Mouse (Mus musculus): ENCODE data around the gene Dpp9.

Dpp9 gene

DNA sequence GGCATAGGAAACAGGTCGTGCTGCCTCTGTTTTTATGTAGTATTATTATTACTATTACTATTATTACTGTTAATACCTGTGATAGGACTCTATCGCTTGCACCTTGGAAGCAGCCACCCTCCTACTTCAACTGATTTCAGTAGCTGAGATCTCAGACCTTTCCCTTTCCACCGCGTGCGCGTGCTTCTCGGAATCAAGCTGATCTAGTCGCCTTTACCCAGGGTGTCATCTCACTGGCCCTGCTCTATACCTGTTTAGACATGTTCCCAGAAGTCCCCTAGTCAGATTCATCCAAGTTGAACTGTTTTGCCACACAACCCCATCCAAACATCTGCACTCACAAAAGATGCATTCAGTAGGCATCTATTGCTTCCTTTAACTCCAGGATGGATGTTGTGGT lies 14.7 kb upstream of the Dpp9 start:
- DNase-seq (ENCODE audit: inconsistent age in 2 of 2, low spot score in 1 of 2) = no peak

DNA sequence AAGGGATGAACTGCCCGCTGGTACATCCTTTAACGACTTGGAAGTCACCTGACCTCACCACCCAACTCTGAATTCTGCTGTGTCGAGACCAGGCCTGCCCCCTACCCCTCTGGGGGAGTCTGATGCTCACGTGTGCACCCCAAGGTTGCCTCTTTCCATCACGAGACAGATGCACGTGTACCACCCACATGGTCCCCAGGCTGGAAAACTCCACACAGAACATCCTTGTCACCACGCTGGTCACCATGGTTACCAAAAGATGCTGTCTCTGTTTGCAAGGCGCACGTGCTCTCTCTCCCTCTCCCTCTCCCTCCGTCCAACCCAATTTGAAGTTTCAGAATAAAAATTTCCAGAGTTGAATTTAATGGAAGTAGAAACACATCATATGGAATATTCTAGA lies 11.2 kb upstream of the Dpp9 start:
- DNase-seq (ENCODE audit: inconsistent age in 2 of 2, low spot score in 1 of 2) = no peak

DNA sequence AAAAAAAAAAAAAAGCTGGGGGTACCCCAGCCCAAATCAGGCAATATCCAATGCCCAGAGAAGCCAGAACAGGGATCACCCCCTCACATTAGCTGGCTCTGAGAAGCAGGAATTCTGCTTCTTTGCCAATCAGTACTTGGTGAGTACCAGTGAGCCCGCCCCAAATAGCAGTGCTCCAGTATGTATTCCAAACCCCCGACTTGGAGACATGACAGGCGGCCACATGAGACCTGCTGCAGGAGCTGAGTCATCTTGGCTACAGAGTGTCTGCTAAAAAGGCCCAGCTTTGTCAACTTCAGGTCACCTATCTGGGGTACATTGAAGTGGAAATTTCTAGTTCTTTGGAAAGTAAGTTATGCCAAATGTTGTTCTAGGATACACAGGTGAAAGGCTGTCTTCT lies 7.9 kb upstream of the Dpp9 start:
- no peak for DNase-seq (ENCODE audit: inconsistent age in 2 of 2, low spot score in 1 of 2)

DNA sequence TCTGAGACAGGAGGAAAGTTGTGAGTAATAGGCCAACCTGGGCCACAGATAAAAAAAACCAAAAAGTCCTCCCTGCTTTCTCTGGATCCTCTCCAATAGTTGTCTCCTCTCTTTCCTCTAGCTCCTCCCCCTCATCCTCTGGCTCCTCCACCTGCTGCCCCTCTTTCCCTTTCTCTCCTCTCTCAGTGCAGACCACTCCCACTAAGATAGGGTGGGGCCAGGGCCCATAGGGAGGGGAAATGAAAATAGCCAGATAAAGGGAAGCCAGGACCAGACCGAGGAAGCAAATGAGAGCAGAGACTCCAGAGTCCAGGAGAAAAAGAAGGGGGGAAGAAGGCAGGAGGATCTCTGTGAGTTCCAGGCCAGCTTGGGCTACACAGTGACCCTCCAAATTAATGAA lies 6.2 kb upstream of the Dpp9 start:
- DNase-seq (ENCODE audit: inconsistent age in 2 of 2, low spot score in 1 of 2) = no peak

DNA sequence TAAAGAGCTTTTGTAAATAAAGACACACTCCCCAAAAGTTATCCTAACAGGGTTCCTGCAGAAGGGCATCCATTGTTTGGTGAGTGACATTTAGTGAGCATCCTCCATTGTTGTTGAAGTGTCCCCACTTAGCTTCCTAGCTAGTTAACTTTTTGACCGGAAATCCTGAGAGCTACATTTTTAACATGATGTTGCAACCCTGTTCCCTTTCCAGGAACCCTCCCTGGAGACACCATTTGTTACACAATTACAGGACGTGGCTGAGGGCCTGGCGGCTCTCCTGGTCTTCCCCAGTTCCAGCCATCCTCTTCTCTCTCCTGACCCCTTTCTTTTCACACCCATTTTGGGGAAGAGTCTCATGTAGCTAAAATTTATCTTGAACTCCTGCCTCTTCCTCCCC lies 1.1 kb upstream of the Dpp9 start:
- DNase-seq (ENCODE audit: inconsistent age in 2 of 2, low spot score in 1 of 2) = peak; percentile 40 to 80

DNA sequence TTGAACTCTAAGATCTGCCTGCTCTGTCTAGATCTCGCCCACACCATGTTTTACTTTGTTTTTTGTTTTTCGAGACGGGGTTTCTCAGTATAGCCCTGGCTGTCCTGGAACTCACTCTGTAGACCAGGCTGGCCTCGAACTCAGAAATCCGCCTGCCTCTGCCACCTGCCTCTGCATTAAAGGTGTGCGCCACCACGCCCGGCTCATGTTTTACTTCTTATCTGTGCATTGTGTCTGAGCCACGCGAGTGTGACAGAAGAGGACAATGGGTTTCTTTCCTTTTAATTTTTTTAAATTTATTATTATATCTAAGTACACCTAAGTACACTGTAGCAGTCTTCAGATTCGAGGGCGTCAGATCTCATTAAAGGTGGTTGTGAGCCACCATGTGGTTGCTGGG lies 546 bp upstream of the Dpp9 start:
- no peak for DNase-seq (ENCODE audit: inconsistent age in 2 of 2, low spot score in 1 of 2)

DNA sequence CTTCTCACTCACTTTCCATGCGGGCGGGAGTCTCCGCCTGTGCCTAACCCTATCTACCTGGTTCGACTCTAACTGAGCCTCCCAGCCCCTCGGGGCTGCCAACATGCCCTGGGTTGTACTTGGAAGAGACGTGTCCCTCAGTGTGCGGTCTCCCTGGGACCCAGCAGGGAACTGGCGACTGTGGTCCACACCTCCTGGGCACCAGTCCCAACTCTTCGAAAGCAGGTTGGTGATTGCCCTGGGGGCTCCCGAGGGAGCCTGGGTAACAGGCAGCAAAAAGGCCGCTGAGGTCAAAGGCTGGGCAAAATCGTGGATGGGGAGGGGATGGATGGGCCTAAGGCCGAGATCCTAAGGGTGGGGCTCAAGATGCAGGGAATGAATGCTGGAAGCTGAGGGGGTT lies 1.0 kb downstream of the Dpp9 start:
- peak in 1 of 2 experiments; percentile 63 for DNase-seq (ENCODE audit: inconsistent age in 2 of 2, low spot score in 1 of 2)

DNA sequence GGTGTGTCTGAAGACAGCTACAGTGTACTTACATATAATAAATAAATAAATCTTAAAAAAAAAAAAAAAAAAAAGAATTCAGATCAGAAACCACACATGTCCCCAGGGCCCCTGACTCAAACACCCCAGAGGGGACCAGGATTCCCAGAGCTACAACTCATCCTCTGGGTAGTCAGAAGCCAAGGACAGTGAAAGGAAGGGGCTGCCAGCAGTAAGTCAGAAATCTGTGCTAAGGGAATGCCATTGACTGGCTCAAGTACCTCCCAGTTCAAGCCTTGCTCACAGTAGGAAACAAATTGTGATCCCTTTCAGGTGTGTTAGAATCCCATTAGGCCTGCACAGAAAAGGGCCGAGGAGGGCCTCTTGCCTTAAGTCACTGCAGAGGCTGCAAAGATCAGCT lies 4.5 kb downstream of the Dpp9 start:
- peak in 1 of 2 experiments; percentile 63 for DNase-seq (ENCODE audit: inconsistent age in 2 of 2, low spot score in 1 of 2)

DNA sequence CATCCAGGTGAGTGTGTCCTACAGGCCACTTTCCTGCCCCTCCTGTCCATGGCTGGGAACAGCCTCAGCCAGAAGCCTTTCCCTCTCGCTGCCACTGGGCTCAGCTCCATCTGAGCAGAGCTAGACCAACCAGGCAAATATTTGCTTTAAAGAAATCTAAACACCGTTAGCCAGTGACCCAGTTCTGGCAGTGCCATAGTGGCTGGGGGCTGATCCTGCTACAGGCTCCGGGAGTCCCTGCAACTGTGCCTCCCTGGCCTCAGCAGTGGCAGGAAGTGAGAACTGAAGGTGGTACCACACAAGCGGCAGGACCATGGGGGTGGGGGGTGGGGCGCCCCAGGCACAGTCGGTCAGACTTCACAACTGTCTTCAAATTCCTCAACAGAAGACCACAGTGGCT lies 6.0 kb downstream of the Dpp9 start:
- no peak for DNase-seq (ENCODE audit: inconsistent age in 2 of 2, low spot score in 1 of 2)

DNA sequence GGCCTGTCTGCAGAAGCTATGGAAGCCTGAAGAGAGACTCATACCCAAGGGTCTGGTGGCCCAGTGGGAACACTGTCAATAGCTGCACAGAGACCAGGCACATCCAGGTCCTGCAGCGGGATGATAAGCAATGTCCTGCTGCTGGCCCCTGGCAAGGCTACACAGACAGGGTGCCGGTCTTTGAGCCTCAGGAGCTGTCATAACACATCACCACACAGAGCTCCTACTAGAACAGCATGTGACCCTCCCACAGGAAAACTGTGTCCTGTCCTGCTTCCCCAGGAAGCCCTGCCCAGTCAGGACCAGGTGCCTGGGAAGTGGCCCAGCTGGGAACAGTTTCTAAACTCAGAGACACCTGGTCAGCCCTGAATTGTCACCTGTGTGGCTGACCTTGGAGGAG lies 7.6 kb downstream of the Dpp9 start:
- DNase-seq (ENCODE audit: inconsistent age in 2 of 2, low spot score in 1 of 2) = no peak

DNA sequence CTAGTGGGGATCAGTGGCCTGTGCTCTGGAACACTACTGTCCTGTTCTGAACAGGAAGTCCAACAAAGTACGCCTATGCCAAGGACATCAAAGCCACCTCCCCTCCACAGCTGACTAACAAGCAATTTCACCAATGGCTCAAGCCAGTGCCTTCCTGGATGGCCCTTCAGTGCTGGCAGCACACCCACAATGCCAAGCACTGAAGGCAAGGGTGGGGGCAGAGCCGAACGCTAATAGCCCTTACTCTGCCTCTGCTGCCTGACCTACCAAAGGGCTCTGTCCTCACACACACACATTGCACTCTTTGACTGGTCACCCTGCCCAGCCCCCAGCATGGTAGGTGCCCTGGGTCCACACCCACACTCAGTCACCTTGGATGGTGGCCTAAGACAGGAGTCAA lies 9.9 kb downstream of the Dpp9 start:
- no peak for DNase-seq (ENCODE audit: inconsistent age in 2 of 2, low spot score in 1 of 2)

DNA sequence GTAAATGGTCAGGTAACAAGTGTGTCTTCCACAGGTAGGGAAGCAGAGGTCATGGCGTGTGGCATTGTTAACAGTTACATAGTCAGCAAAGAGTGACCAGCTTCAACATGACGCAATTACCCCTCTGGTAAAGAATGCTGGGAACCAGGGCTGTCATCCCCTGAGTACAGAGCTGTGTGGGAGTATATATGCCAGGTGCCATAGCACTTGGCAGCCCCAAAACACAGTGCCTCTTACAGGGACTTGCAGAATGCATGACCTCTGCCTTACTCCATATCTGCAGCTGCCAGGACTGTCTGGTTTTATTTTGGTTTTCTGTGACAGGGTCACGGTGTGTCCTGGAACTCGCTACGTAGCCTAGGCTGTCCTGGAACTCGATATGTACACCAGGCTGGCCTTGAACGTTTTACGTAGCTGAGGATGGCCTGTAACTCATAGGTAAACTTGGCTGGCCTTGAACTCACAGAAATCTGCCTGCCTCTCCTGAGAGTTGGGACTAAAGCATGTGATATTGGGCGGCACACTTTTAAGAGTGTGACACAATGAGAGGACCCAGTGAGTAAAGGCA lies 10.7 kb downstream of the Dpp9 start:
- DNase-seq (ENCODE audit: inconsistent age in 2 of 2, low spot score in 1 of 2) = no peak

DNA sequence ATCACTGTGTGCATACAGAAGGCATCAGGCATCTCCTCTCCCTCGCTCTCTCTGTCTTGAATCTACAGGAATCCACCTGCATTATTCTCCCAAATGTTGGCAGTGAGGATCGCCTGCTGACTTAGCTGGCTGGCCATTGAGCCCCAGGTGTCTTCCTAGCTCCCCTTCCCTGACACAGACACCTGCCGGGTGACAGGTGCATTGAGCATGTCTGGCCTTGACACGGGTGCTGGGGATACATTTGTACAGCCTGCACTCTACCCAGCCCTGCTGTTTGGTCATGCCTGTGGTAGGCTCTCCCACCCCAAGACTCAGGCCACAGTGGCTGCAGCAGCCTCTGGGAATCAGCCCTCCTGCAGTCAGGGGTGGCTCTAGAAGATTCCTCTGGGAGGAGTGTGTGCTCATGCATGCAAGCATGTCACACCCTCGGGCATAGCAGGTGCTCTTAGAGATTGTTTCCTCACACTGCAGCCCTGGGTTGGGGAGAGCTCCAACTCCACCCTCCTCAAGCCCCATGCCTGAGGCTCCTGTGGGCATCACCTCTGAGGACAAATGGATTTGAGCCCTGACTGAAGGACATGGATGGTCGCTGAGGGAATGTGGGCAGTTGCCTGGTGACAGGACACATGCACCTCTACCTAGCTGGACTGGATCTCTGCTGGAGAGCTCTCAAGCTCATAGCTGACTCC lies 11.6 kb downstream of the Dpp9 start:
- DNase-seq (ENCODE audit: inconsistent age in 2 of 2, low spot score in 1 of 2) = no peak

DNA sequence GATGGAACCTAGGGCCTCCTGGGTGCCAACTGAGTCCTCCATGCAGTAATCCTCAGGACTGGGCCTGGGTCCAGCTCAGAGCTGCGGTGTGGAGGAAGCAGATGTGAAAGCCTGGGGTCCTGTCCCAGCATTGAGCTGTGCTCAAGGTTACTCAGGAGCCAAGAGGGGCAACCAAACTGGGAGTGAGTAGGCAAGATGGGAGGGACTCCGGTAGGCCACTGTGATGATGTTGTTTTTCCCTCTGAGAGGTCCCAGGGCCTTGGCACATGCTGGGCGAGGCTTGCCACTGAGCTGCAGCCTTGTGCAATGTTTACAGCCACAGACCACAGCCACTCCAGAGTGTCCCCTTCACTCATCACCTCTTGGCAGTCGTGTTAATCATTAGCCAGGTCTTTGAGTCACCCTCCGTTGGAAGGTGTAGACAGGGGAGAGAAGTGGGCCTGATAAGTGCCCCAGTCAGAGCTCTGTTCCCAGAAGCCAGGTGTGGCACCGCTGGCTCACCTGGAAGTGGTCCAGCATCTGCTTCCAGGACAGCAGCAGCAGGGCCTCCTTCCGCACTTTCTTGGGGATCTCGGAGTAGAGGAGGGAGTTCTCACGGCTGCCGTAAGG lies 12.3 kb downstream of the Dpp9 start:
- DNase-seq (ENCODE audit: inconsistent age in 2 of 2, low spot score in 1 of 2) = no peak

DNA sequence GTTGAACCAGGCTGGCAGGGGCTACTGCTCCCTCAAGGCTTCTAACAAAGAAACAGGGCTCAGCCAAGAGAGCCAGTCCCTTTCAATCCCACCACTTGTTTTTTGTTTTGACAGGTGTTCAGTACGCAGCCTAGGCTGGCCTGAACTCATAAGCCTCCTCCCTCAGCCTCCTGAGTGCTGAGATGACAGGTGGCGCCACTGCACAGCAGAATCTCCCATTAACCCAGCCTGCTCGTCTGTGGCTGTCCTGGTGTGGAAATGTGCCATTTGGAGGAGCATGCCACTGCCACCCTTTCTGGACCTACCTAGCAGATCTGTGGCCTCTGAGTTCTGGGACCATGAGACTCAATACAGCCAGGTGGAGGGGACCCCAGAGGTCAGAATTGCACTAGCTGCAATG lies 15.0 kb downstream of the Dpp9 start:
- no peak for DNase-seq (ENCODE audit: inconsistent age in 2 of 2, low spot score in 1 of 2)

DNA sequence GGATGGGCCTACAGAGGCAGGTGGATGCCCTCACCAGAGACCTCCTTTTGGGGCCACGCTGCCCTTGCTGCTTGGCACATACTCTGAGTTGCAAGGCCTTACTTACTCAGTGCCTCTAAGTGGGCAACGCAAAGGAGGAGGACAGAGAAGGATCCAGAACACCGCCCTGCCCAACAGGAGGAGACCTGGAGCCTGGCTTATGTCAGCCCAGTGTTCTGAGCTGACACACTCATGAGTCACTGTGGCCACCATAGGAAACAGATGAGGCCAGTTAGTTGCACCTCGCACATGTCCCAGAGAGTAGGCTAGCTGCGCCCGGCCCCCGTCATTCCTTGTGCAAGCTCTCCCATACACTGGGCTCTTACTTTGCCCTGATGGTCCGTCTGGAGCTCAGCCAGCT lies 16.2 kb downstream of the Dpp9 start:
- DNase-seq (ENCODE audit: inconsistent age in 2 of 2, low spot score in 1 of 2) = no peak

DNA sequence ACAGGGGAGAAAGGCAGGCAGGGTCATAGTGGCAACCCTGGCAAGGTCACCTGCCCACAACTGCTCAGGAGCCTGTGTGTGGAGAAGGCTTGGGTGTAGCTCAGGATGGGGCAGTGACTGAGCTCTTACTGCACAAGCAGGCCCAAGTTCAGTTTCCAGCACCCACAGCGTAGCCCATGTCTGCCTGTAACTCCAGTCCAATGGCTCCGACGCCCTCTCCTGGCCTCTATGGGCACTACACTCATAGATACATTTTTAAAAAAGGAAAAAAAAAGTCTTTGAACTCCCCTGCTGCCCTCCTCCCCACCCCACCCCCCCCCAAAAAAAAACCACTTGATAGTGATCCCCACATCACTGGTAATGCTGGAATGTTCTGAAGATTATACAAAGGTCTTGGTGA lies 17.1 kb downstream of the Dpp9 start:
- DNase-seq (ENCODE audit: inconsistent age in 2 of 2, low spot score in 1 of 2) = no peak

DNA sequence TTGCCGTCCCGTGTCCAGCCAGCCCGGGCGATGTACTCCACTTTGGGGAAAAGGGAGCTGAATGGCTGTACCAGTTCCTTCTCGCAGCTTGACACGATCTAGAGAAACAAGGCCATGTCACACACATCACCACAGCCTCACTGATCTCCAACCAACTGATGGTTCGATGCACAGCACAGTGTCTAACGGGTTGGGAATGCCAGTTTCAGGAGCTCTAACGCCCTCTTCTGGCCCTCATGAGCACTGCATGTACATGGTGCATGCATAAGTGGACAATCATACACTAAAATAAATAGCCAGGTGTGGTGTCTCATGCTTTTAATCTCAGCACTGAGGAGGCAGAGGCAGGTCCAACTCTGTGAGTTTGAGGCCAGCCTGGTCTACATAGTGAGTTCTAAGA lies 18.1 kb downstream of the Dpp9 start:
- DNase-seq (ENCODE audit: inconsistent age in 2 of 2, low spot score in 1 of 2) = no peak

DNA sequence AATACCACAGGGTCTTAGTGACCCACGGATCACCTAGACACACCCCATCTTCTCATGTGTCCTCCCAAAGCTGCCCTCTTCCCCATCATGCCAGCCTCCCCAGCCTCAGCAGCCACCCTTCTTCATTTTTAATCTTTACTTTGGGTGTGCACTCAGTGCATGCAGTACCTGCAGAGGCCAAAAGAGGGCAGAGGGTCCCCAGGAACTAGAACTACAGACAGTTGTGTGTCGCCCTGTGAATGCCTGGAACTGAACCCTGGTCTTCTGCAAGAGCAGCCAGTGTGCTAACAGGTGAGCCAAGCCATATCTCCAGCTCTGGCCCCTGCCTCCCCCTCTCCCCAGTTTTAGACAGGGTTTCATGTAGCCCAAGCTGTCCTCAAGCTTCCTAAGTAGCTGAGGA lies 21.8 kb downstream of the Dpp9 start:
- DNase-seq (ENCODE audit: inconsistent age in 2 of 2, low spot score in 1 of 2) = no peak

DNA sequence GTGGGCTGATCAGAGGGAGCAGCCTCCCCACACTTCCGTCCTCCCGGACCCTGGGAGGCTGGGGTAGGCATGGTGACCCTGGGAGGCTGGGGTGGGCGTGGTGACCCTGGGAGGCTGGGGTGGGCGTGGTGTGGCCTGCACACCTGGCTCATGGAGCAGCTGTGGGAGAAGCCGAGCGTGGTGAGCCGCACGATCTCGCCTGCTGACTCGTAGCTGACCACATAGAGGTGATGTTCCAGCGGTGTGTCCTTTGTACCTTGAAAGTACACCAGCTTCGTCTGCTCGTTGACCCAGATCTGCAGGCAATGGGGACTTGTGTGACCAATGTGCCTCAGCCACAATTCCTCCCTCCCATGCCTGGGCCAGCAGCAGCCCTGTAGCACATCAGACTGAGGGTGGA lies 23.9 kb downstream of the Dpp9 start:
- DNase-seq (ENCODE audit: inconsistent age in 2 of 2, low spot score in 1 of 2) = no peak

DNA sequence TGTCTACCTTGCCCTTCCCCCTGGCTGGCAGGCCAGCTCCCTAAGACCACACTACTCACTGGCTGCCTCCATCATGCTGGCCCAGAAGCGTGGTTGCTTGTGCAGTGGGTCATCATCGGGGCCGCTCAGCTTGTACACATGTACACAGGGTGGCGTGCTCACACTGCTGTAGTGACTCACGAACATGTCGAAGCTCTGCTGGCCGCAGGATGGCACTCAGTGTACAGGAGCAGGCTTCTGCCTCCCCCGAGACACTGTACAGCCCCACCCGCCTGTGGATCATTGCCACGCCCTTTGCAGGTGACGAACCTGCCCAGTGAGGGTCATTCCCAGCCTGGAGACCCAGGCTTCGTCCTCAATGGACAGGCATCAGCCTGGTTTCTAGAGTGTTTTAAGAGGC lies 24.3 kb downstream of the Dpp9 start:
- no peak for DNase-seq (ENCODE audit: inconsistent age in 2 of 2, low spot score in 1 of 2)

DNA sequence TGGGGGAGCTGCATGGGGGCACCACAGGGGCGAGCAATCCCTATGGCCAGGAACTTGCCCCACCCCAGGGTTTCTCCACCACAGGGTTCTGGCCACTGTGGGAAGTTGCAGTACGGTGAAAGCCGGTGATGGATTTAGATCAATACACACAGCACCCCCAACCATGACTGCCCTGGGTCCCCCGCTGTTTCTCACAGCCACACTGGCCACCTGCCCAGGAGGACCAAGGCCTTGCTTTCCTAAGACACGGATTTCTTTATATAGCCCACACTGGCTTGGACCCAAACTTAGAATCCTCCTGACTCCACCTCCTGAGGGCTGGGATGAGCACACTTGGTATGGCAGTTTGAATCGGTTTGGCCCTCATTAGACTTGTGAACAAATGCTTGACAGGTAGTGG lies 27.4 kb downstream of the Dpp9 start:
- DNase-seq (ENCODE audit: inconsistent age in 2 of 2, low spot score in 1 of 2) = no peak

Measured in adrenal gland, adult (tissue).